Comparison of ENCODE assay signal across 8 mouse cellular contexts in genomic region chr3:115763292-115763691, GRCm38 (mm10). TPM values are rescaled to one million over a fixed set of nuclear protein-coding genes. Genes with fewer than 3 reads are reported as not detected.
DNase-seq lines count a peak whose midpoint lies in the region; ATAC-seq and TF ChIP-seq lines count a peak whose summit lies in the region.

No protein-coding gene starts in this region.

- no peaks in the 10 kb centered on the region for H3K27me3 ChIP-seq in kidney, adult 2 months (replicated peaks; ENCODE audit: control insufficient read depth, insufficient read depth, low read length)
- no peaks in the 10 kb centered on the region for H3K27me3 ChIP-seq in kidney, postnatal 0 days (ENCODE audit: insufficient read depth, low read length)

- H3K27ac ChIP-seq in kidney, adult 2 months (ENCODE audit: insufficient read depth, low read depth, low read length) = peak overlapping the region; percentile 34; the same call in 1 of the 2 replicates
- no peak overlapping the region for H3K27ac ChIP-seq in kidney, postnatal 0 days

- H3K36me3 ChIP-seq in kidney, adult 2 months (ENCODE audit: control insufficient read depth, insufficient read depth, low read length) = no peaks in the 10 kb centered on the region
- H3K36me3 ChIP-seq in kidney, postnatal 0 days (ENCODE audit: insufficient read depth, low read length) = no peaks in the 10 kb centered on the region

- no peak overlapping the region for H3K4me2 ChIP-seq in kidney, postnatal 0 days (ENCODE audit: low read length)

- no peak overlapping the region for H3K9ac ChIP-seq in kidney, postnatal 0 days (ENCODE audit: low read depth, low read length)

- H3K4me1 ChIP-seq in kidney, adult 2 months (ENCODE audit: control insufficient read depth, insufficient read depth, low read length) = no peaks in the 10 kb centered on the region; the same call in 1 of the 2 replicates
- H3K4me1 ChIP-seq in kidney, postnatal 0 days (replicated peaks; ENCODE audit: insufficient read depth, low read length) = no peaks in the 10 kb centered on the region

- no peak overlapping the region for H3K4me3 ChIP-seq in kidney, adult 2 months (ENCODE audit: insufficient read depth, low read depth, low read length)
- H3K4me3 ChIP-seq in kidney, postnatal 0 days (replicated peaks; ENCODE audit: low read depth, low read length) = no peak overlapping the region

- no peak for TF ChIP-seq POLR2A in kidney, adult 2 months (IDR thresholded peaks at IDR 0.05; ENCODE audit: low read depth, low read length)

- H3K9me3 ChIP-seq in kidney, postnatal 0 days (replicated peaks; ENCODE audit: low read length) = no peaks in the 10 kb centered on the region

- intact Hi-C loops in left cerebral cortex, postnatal 36 days (cut with DNase I) = no loop called here

- DNase-seq in kidney, adult 2 months = peak; percentile 30
- no peak for DNase-seq in kidney, adult 9 months
- peak; percentile 25 for DNase-seq in kidney, postnatal 0 days (ENCODE audit: low spot score)
- no peak for DNase-seq in left cerebral cortex, postnatal 36 days (ENCODE audit: low spot score in 2 of 2)
- no peak for DNase-seq in thymus, postnatal 14 days

- TF ChIP-seq CTCF in kidney, adult 2 months (conservative IDR thresholded peaks at IDR 0.05; ENCODE audit: insufficient read depth, insufficient read length, low read depth, low read length) = no peak
- no peak for TF ChIP-seq CTCF in kidney, postnatal 0 days (IDR thresholded peaks at IDR 0.05; ENCODE audit: low read depth)

- peak; percentile 88 for ATAC-seq in granulocyte monocyte progenitor cell, adult 5-6 weeks (replicated peaks; ENCODE audit: poor library complexity, severe bottlenecking)
- 0 out of 2 replicates have a peak, but pooled peaks have one; percentile 40 for ATAC-seq in kidney, postnatal 0 days (replicated peaks; ENCODE audit: low FRiP score, low read depth)
- ATAC-seq in megakaryocyte progenitor cell, adult 5-6 weeks (replicated peaks; ENCODE audit: poor library complexity) = peak; percentile 85
- ATAC-seq in megakaryocyte-erythroid progenitor cell, adult 5-6 weeks (replicated peaks; ENCODE audit: low FRiP score, low TSS enrichment, poor library complexity, severe bottlenecking) = no peak

- WGBS in kidney, adult 2 months = 23% methylated on average over 6 of the region's 6 CpGs
- WGBS in kidney, postnatal 0 days = 24% methylated on average over 6 of the region's 6 CpGs

RNA-seq across cellular contexts. Expression of gene S1pr1, which starts 48.4 kb away (rescaled TPM):
- polyA plus RNA-seq in kidney, adult 2 months (2012; rRNA removed) = 23.1 and 24.0 TPM in 2 replicates
- total RNA-seq in granulocyte monocyte progenitor cell, adult 5-6 weeks (2014; fragmentation: Nextera tagmentation) = 0.77 and 1.6 TPM in 2 replicates
- total RNA-seq in granulocyte monocyte progenitor cell, adult 5-6 weeks (2017) = 0.26 and 1.0 TPM in 2 replicates
- 17.8 and 20.1 TPM in 2 replicates for polyA plus RNA-seq in kidney, postnatal 0 days (2015; fragmentation: Nextera tagmentation; extraction: Ambion mirVana)
- 0.98 and 2.7 TPM in 2 replicates for total RNA-seq in megakaryocyte progenitor cell, adult 5-6 weeks (2015)
- 0.17 and 1.3 TPM in 2 replicates for total RNA-seq in megakaryocyte progenitor cell, adult 5-6 weeks (2017)
- total RNA-seq in megakaryocyte-erythroid progenitor cell, adult 5-6 weeks (2014; fragmentation: Nextera tagmentation) = 9.0 and 13.1 TPM in 2 replicates
- 6.4 and 7.1 TPM in 2 replicates for total RNA-seq in megakaryocyte-erythroid progenitor cell, adult 5-6 weeks (2017)
- total RNA-seq in left cerebral cortex, postnatal 36 days (2021) = 100 to 1,000 TPM in 1 of 2 experiments, 10 to 100 TPM in 1; 87.4 to 104 TPM

Comparison
In these comparisons a context has a peak if more than half of its experiments do, and no peak if none do; other contexts are left out.
1. DNase-seq: peak in kidney, adult 2 months (single experiment) and kidney, postnatal 0 days (single experiment); none in kidney, adult 9 months (single experiment), left cerebral cortex, postnatal 36 days (0 of 2) and thymus, postnatal 14 days (single experiment).
2. RNA of gene S1pr1, which starts 48.4 kb away (total RNA-seq): 87.4 to 104 TPM in left cerebral cortex, postnatal 36 days; 6.4 to 13.1 TPM in megakaryocyte-erythroid progenitor cell, adult 5-6 weeks, 0.17 to 2.7 TPM in megakaryocyte progenitor cell, adult 5-6 weeks and 0.26 to 1.6 TPM in granulocyte monocyte progenitor cell, adult 5-6 weeks; every median in the first group is over 4 times any median in the second.